Mouse (Mus musculus): Measurements from ENCODE around the gene Rtkn.

Rtkn gene

DNA sequence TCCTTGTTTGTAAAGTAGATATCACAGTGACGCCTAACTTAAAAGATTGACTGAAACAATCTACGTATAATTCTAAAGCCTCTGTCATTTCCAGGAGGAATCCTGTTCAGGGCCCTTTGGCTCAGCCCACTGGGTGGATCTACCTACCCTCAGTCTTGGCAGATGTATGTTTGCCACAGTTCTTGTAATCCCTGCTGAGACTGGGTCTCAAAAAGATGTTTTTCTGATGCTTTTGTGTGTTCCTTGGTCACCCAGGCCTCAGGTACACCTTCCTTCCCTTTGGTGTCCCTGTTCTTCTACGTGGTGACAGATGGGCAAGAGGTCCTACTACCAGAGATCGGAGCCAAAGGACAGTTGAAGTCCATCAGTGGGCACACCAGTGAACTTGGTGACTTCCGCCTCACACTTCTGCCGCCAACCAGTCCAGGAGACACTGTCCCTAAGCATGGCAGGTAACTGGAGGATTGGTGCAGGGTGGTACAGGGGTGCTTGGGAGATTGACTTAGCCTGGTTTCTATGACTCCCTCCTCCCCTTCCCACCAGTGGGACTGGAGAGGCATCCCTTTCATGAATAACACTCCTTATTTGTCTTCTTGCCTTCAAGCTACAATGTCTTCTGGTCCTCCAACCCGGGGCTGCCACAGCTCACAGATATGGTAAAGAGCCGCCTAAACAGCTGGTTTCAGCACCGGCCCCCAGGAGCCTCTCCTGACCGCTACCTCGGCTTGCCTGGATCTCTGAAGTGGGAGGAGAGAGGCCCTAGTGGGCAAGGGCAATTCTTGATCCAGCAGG is 18.7 kb upstream of the Rtkn start:
- no peak for DNase-seq (ENCODE audit: low read depth, low spot score)

DNA sequence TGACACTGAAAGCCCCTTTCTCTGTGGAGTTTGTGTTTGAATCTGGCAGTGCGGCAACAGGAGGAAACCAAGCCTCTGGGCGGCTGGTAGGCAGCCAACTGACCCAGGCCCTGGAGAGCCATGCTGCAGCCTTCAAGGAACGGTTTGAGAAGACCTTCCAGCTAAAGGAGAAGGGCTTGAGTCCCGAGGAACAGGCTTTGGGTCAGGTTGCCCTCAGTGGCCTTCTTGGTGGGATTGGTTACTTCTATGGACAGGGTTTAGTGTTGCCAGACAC is 18.2 kb upstream of the Rtkn start:
- no peak for DNase-seq (ENCODE audit: low read depth, low spot score)

- no peak for DNase-seq (ENCODE audit: low read depth, low spot score)
Measured at GRCm38 (mm10) chr6:83117616-83118015, 17.6 kb upstream of the Rtkn start.

DNA sequence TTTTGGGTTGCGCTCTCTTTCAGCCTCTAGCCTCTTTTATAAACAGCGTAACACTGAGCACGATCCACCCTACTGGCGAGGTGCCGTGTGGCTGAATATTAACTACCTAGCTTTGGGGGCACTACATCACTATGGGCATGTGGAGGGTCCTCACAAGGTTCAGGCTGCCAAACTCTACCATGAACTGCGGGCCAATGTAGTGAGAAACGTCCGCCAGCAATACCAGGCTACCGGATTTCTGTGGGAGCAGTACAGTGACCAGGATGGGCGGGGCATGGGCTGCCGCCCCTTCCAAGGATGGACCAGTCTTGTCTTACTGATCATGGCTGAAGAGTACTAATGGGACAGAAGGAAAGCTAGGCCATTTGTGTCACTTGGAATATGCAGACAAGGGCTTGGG is 16.9 kb upstream of the Rtkn start:
- DNase-seq (ENCODE audit: low read depth, low spot score), result no peak

- no peak for DNase-seq (ENCODE audit: low read depth, low spot score)
Measured at GRCm38 (mm10) chr6:83118825-83119733, 16.2 kb upstream of the Rtkn start.

GRCm38 (mm10) chr6:83119734-83120051 is 15.6 kb upstream of the Rtkn start:
- no peak for DNase-seq (ENCODE audit: low read depth, low spot score)

GRCm38 (mm10) chr6:83120930-83121862 is 14.1 kb upstream of the Rtkn start, which contains the start of gene Wbp1:
Gene Wbp1 (minus strand): TSS chr6:83121559.
- peak; percentile 100 for DNase-seq (ENCODE audit: low read depth, low spot score)

DNA sequence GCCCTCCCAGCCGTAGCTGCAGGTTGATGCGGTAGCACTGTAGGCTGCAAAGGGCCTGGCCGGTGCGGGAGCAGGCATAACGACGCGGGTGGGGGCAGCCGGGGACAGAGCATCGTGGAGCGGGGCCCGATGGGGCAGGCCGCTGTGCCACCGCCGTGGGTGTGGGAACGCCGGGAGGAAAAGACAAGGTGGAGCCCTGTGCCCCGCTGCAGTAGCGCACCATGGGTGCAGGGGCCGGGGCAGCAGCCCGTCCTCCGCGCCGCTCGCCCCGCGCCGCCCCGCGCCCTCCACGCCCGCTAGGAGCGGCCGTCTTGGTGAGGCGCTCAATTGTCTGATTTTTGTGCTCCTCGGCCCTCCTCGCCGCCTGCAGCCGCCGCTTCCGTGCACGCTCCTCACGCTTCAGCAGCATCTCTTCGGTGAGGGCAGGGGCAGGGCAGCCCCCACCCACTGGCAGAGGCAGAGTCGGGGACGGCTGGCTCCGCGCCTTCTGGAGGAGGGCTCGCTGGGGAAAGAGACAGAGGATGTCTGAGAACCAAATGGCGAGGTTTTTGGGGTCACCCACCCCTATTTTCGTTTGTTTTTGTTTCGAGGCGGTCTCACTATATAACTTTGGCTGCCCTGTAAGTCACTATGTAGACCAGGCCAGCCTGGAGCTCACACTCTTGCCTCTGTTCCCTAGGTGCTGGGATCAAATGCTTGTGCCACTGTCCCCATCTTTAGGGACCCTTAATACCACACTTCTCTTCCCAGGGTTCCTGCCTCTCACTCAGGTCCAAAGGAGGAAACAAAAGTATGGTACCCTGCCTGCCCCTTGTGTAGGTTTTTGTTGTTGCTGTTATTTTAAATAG is 13.2 kb upstream of the Rtkn start:
- DNase-seq (ENCODE audit: low read depth, low spot score), result no peak

GRCm38 (mm10) chr6:83122961-83123360 is 12.3 kb upstream of the Rtkn start:
- no peak for DNase-seq (ENCODE audit: low read depth, low spot score)

DNA sequence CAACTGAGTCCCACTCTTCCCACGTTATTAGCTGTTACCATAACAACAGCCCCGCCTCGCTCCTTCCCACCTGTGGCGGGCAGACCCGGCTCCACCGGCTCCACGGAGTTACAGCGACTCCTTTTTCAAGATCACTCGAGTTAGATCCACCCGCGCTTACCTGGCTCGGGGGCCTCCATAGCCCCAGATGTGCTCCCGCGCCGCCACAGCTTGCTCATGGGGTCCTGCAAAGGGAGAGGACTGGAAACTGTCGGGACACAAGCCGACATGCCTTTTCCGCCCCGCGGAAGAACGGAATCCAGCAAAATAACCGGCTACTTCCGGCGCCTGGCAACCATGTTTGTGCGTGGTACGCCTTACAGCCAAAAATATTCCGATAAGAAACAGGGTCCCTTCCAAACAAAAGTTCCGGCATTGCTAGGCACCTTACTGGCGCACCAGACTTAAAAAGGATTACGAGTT is 10.4 kb upstream of the Rtkn start:
- DNase-seq (ENCODE audit: low read depth, low spot score), result peak; percentile 97

GRCm38 (mm10) chr6:83125331-83125730 is 9.9 kb upstream of the Rtkn start, which contains the start of gene Ino80b:
Gene Ino80b (minus strand): TSS chr6:83125431.
- no peak for DNase-seq (ENCODE audit: low read depth, low spot score)

DNA sequence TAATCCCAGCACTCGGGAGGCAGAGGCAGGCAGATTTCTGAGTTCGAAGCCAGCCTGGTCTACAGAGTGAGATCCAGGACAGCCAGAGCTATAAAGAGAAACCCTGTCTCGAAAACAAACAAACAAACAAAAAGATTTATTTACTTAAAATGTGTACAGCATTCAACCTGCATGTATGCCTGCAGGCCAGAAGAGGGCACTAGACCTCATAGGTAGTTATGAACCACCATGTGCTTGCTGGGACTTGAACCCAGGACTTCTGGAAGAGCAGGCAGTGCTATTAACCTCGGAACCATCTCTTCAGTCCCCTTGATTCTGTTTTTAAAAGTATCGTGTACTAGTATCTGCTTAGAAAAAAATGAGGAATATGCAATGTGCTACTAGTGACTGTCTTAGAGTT is 7.8 kb upstream of the Rtkn start:
- peak; percentile 47 for DNase-seq (ENCODE audit: low read depth, low spot score)

DNA sequence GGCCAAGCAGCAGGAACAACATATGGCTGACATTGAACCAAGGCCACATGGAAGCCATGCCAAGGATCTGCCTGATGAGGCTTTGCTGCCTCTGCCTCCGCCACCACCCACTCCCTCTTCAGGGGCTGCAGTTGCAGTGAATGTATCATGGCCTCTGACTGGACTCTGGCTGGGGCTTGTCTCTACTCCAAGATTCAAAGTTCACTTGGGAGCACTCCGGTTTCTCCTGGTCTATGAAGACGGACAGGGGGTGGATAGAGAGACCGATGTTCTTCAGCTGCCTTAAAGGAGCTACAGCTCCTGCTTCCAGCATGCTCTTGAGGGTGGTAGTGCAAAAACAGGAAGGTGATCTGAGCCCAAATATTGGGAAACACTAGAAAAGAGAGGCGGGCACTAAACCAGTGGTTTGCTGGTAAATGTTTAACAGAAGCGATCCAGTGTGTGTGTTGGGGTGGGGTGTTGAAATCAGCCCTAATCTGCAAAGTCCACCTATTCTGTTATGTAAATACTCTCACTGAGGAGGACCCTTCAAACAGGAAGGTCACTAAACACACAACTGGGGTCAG is 3.7 kb upstream of the Rtkn start:
- DNase-seq (ENCODE audit: low read depth, low spot score), result no peak

GRCm38 (mm10) chr6:83132176-83132919 is 2.9 kb upstream of the Rtkn start:
- DNase-seq (ENCODE audit: low read depth, low spot score), result peak; percentile 35

DNA sequence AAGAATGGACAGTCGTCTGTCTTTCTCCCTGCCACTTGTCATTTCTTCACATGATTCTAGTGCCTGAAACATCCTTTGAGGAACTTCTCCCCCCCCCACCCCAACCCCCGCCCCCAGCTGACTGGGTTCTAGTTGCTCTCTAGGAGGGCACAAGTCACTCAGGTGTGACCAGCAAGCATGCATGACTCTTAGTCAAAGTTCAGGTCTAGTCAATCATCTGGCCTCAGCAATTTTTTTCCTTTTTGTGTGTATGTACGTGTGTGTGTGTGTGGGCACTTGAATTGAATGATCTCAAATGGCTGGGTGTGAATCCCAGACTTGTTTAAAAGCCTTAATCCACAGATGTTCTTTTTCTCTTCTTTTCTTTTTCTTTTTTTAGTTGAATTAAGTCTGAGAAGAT is 1.0 kb upstream of the Rtkn start:
- no peak for DNase-seq (ENCODE audit: low read depth, low spot score)

GRCm38 (mm10) chr6:83135571-83136161 is 403 bp downstream of the Rtkn start:
- DNase-seq (ENCODE audit: low read depth, low spot score), result peak; percentile 34

- no peak for DNase-seq (ENCODE audit: low read depth, low spot score)
Measured at GRCm38 (mm10) chr6:83136291-83136880, 1.1 kb downstream of the Rtkn start.

DNA sequence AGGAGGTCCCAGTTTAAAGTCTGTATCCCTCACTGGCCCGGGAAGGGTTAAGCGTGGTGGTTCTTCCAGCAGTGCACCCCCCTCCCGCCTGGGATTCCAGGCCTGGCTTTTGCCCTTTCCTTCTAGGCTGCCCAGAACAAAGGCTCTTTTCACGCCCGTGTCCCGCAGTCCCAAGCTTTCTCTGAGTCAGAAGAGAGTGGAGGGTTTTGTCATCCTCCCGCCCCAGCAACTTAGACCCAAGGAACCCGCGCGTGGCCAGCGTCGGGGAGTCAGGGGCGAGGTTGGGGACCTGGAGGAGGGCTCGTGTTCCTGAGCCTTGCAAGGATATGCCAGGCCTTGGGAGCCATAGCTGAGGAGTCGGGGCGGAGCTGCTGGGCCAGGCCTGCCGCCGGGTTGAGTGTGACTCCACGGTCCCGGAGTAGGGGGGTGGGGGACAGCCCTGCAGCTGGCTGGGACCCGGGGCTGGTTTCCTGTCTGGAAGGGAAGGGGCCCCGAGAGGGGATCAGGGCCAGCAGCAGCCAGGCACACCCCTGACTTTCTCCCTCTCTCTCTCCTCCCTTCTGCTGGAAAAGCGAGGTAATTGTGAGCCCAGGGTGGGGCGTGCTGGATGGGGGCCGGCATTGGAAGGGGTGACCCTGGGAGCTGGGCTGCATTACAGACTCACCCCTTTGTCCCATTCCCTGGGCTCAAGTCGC is 1.8 kb downstream of the Rtkn start:
- peak; percentile 44 for DNase-seq (ENCODE audit: low read depth, low spot score)
